Mouse (Mus musculus) spleen, postnatal 36 days (tissue): Measurements from ENCODE around the gene Cox11.

Experiments
- DNase-seq, 2 experiments: peaks; one replicate each; pipeline ENCODE4 v3.0.0; 2022; ENCODE audit warnings: low spot score in 2 of 2, mixed read lengths in 1 of 2

Gene Cox11

DNA sequence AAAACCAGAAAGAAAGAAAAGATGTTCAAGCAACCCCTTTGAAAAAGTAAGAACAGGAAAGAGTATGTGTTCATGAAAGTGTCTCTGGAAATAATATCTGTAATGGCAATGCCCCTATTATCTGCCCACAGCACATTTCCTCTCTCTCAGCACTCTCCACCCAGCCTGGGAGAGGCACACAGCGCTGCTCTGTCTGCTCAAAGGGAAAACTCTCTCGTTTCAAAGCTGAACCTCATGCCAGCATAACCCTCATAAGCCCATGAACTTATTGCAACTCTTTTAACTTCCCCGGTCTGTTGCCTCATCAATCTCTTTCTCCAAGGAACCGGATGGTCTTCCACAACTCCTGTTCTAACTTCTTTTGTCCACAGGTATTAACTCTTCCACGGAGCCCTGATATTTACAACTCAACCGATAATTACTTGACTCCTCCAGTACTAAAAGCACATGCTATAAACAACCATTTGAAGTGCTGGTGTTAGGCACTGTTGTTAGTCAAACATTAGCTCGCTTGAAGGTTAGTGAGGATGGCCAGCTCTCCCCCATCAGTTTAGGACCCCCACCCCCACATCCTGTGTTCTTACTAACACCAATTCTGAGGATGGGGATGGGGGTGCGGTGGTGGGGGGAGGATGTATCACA, 26.5 kb downstream of the Cox11 start:
- DNase-seq, result peak; percentile 45 to 71

DNA sequence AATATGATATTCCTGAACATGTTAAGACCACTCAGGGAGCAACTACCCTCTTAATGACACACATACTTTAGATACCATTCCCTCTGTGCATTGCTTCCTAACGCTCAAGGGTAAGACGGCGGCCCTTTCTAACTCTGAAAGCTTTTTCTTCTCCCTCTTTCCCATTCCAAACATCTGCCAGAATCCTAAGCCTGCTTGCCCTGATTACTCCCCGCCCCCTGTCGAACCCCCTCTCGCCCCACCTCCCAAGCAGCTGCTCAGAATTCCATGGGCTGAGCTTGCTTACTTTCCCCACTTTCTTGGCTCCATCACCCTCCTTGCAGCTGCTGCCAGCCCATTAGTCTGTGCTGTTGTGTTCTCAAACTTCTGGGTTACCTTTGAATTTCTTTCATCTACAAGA, 27.2 kb downstream of the Cox11 start:
- DNase-seq, result no peak

DNA sequence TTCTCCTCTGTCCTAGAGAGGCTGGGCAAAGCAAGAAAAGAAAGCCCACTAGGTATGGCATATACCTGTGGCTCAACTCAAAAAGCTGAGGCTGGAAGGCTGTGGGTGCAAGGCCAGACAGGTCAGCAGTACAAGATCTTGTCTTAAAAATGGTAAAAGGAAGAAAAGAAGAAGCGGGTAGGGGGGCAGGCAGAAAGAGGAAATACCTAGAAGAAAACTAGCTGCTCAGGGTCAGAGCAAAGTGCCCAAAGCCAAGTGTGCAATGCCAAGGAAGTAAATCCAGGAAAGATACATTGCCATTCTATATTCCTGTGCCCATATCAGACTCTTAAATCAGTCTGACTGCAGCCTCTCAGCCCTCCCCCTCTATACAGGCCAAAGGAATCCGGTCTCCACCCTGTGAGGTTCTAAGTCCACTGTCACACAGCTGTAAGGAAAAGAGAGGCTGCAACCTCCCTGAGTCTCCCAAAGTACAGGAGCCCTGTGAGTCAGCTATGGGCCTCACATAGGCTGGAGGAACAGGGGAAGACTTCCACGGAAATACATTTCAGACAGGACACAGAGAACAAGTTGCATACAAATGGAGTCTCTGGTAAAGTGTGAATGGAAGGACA, 28.3 kb downstream of the Cox11 start:
- no peak for DNase-seq

DNA sequence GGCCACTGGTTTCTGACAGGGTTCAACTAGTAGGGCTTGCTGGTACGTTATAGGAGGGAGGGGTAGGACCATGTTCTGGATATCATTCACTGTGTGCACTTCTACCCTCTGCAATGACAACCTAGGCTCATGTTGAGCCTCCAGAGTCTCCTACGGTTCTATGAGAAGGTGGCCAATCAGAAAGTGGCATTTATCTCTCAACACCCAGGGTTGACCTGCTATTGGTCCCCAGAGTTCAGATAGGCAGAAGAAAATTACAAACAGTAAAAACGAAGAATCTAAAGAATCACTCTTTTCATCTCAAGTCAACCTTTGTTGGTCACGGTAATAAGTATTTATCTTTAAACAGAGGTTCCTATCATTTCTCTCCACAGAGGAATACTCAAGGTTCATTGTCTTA, 28.9 kb downstream of the Cox11 start:
- DNase-seq, result no peak

DNA sequence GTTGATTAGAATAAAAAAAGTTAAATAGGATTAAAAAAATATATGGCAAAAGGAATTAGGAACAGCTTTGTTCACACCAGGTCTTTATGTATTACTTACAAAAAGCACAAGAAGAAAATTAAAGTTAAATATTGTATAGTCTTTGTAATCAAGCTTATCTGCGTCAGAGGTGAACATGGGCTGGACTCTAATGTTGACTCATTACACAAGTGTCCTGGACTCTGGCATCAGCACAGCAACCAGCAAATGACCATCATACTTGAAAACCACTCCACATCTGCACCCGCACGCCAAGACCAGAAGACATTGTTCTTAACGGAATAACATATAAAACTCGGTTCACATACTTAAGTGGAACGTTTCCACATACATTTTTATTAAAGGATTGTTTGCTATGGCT, 29.4 kb downstream of the Cox11 start:
- no peak for DNase-seq

DNA sequence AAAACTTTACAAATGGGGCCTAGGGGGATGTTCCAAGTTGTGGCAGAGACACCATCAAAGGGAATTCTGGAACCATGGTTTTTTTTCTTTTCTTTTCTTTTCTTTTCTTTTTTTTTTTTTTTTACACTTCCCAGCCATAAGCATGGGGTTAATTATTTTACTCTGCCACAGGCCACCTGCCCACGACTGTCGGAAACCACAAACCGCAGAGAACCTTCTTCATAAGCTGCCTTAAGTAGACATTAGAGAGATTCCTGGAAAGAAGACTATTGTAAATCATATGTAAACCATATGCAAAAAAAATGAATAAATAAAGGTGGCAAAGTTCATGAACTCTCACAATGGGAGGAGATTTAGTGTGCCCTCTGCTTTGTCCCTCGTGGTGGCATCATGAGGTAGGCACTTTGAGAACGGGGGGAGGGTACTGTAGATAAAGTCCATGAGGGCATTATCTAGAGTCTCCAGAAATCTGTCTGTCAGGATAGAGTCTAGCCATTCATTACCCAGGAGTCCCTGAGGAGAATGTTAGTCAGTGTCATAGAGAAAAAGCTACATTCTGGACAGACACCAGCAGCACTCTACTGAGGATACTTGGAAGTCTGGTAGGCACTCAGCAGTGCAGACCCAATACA, 37.6 kb downstream of the Cox11 start:
- peak in 1 of 2 experiments; percentile 51 for DNase-seq

DNA sequence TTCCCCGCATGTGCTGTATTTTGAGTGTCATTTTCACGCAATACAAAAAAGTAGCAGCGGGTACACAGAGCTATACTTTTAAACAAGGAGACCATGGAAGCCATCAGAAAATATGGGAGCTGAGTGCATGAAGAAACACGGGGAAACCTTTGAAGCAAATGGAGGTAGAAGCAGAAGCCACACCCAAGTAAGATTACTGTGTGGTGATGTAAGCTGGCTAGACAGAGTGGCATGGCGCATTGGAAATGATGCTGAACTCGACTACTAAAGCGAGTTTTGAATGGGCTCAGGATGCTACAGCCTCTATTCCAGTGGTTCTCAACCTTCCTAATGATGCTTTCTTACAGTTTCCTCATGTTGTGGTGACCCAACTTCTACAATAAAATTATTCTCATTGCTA, 39.1 kb downstream of the Cox11 start:
- no peak for DNase-seq

DNA sequence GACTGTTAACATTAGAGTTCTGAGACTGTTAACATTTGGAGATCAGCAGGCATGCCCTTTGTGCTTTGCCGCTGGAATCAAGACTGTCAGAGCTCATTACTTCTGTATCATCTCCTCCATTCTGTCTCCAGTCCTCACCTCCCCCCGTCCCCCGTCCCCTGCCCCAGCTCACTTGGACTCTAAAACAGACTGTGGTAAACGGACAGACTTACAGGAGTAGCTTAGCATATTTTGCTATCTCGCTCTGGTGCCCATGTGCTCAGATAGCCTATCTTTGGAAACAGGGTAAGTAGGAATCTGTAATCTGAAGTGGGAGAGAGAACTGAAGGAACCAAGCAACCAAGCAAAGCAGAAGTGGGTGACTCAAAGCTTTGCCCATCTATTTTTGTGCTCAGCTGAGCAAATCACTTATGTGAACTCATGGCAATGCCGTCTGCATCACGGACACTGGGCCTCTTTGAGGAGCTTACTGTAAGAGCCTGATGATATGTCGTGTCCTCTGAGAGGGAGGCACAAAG, 39.9 kb downstream of the Cox11 start:
- no peak for DNase-seq

DNA sequence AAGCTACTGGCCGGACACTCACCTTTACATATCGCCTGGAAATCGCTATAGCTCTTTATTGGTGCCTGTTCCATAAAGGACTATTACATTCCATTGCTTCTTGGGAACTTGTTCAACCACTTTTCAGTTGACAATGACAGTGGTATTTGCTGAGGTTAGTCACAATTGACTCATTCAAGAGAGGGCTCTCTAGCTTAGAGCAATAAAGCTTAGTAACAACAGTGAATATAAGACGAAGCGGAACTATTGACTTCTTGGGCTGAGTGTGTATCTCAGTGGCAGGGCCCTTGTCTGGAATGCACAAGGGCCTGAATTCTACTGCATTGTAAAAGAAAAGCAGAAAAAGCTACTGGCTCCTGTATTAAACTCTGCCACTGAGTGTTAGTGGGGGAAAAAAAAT, 40.6 kb downstream of the Cox11 start:
- DNase-seq, result no peak

DNA sequence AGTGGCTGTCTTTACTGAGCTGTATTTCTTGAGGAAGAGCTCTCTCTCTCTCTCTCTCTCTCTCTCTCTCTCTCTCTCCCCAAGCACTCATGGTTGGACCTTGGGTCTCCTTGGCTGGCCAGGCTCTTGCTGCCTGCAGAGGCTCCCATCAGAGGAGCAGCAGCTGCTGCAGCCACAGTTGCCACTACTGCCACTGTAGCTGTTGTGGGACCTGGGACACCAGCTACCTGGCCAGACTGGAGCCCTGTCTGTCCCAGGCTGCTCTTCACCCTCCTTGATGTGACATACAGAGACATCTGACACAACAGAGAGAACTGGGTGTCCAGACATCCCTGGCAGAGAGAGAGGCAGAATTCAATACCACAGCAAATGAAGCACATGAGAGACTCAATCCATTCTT, 43.2 kb downstream of the Cox11 start:
- no peak for DNase-seq

DNA sequence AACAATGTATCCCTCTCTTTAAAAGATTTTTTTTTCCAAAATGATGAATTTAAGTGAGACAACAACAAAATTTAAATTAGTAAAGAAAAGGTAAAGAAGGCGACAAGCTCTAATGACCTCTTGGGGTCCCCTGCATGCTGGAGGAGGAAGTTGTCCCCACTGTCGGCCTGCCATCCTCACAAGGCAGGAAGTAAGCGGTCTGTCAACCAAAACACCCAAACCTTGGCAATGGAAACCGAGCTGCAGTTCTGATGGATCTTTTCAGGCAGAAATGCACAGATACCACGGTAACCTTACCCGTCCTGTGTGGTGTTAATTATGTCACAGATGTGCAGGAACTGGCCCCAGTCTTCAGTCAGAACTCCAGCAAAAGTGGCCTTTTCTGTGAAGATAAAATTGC, 46.8 kb downstream of the Cox11 start:
- DNase-seq, result no peak

DNA sequence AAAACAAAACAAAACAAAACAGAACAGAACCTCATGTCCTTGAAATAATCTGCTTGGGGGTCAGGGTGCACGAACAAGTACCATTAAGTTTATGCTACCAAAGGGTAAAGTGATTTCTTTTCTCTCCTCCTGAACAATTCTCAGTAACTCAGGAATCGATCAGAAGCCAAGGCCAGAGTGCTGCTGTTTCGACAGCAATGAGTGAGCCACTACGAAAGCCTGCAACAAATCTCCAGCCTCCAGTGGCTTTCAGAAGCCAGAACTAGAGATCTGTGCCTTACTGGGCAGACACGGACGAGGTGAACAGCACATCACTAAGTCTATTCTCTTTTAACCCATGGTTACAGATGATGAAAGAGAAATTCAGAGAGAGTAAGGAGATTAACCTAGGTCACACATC, 47.2 kb downstream of the Cox11 start:
- DNase-seq, result no peak

DNA sequence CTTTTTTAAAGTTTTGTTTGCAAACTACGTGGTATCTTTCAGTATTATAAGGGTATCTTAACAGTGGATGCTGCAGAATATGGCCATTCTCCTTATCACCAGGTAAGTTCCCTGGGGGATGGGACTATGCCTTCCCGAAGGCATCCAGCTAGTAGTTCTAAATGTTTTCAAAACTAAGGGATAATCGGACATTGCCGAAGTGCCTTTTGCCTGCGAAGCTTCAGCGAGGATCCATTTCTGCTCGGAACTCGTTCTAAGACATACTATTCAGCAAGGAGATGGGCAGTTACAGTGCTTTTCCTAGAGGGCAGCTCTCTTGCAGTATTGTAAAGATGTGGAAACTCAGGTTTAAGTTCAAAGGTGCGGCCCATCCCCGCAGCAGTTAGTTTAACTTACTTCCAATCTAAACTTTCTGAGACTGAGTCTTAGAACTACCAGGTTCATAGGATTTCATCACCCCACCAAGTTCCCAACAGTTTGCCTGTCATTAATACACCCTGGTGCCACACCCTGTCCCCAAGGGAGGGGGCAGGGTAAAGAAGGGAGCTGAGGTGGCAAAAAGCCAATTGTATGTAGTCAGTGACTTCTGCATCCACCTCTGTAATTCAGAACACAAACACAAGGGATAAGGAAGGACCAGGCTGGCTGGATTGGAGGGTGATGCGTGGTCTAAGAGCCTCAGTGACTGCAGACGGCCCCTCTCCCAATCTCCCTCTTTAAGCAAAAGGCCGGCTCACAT, 48.5 kb downstream of the Cox11 start:
- peak; percentile 25 to 65 for DNase-seq

DNA sequence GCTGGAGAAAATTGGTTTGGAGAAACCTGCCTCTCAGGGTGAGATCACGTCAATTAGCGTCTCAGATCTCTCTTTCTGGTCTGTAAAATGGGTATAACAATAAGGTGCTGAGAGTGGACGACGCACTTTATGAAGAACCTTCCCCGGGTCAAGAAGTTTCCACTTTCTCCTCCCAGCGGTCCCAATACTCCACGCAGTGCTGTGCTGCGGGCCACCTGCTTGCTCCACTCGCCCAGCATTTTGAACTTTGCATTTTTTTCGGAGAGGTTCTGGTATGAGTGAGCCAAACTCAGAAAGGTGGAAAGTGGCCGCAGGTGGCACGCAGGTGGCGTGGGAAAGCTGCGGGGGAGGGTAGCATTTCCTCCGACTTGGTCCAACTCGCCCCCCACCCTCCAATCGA, 49.1 kb downstream of the Cox11 start:
- no peak for DNase-seq

DNA sequence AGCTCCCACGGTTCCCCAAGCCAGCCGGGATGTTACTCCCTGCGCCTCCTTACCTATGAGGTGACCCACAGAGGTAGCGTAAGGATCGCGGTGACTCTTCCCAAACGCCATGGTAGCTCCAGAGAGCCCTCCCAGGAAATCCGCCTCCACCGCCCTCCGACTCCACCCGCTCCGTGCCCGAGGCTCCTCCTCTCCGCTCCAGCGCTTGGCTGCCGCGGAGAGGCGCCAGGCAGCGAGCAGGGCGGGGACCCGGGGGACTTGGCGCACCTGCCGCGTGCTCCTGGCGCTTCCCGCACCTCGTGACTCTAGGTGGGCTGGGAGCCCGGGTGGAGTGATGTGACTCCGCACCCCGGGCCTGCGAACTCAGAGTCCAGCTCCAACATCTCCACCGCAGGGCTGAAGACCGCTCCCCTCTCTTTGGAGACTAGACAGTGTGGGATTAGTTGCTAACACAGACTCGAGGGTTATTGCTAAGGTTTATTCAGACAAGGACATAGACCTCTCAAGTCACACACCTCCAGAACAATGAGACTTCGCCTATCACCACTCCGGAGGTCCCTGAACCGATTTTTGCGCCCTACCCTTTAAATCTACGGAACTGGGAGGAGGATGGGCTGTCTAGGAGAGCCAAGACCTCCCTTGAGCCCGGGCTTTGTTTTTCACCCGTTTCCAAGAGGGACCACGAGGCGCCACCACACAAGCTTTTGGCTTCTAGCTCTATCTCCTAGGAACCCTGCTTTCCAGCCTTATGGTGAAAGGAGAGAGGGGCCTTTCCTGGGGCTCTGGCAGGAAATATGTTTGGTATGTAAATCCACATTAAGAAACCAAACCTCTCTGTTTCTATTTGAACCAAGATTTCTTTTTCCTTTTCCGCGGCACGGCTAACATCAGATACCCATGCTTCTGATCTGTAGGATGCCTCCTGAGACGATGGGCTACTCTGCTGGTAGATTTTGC, 49.8 kb downstream of the Cox11 start, which contains the start of gene Tom1l1:
Gene Tom1l1, minus strand, starts transcription at position 907 of the 957 bp plus-strand sequence.
- DNase-seq, result peak; percentile 52 to 63

DNA sequence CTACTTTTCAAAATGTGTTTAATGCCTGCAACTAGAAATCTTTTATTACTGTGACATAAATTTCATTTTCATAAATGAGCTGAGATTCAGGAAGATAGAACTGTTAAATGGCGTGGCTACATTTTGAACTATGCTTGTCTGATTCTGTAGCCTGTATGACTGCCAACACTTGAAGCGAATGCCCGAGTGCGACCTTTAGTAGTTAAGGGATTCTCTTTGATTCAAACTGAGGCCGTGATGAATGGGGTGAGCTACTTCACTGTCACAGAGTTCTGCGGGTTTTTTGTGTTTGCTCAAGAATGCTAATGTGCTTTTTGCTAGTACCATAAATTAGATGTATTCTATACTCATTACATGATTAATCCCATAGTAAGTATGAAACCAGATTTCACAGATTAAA, 52.4 kb downstream of the Cox11 start:
- no peak for DNase-seq

DNA sequence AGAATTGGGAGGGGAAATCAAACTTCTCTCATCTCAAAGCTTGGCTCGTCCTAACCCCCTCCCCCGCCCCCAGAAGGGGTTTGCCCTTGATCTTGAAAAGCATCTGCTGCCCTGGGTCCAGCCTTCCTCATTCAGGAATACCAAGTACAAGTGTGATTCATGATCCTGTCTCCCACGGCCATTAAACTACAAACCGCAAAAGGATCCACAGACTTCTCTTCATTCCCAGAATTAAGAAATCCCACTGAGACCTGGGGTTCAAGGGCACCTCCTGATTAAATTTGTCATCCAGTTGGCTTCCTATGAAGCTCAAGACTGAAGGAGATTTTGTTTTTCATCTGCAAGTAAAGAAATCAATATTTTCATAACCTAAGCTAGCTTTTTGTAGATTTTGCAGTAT, 56.2 kb downstream of the Cox11 start:
- no peak for DNase-seq
